Mouse (Mus musculus): ENCODE results near the gene Itga2. TPM values are rescaled to one million over a fixed set of nuclear protein-coding genes. Genes with fewer than 3 reads are reported as not detected.

The Itga2 gene
- 1 to 10 TPM; 1.3 TPM for total RNA-seq (2021)
- polyA plus RNA-seq (2012; rRNA removed) = 0.21 and 0.29 TPM in 2 replicates
- long read RNA-seq = 0 reads

GRCm38 (mm10) chr13:114931775-114932294 is at the start of gene Itga2:
TSS of gene Itga2 (minus strand) at chr13:114932100.
- intact Hi-C loops (cut with DNase I) = loop anchor here (1.0 to 5.0 kb wide), 2 partner anchors 40 to 101 kb away; no protein-coding TSS in a partner anchor
- no peak for TF ChIP-seq POLR2A (IDR thresholded peaks at IDR 0.05; ENCODE audit: insufficient read depth, low read depth, low read length)
- no peak for TF ChIP-seq EP300 (IDR thresholded peaks at IDR 0.05; ENCODE audit: insufficient read depth, low read depth, low read length)
- peak; percentile 80 for TF ChIP-seq CTCF (IDR thresholded peaks at IDR 0.05)
- 1% methylated on average over 28 of the region's 28 CpGs for WGBS
- peak; percentile 76 to 80 for DNase-seq
- Histone ChIP-seq H3K4me3 (peak within 1 kb of the TSS; percentile 54), H3K79me2 (replicated peaks; ENCODE audit: control insufficient read depth, insufficient read depth, low read length) (no peaks in the 10 kb centered on the region), H3K27ac (peak within 1 kb of the TSS; percentile 47; the same call in 1 of the 2 replicates), H3K36me3 (ENCODE audit: control insufficient read depth, insufficient read depth, low read length) (no peaks in the 10 kb centered on the region), H3K27me3 (ENCODE audit: control insufficient read depth, insufficient read depth, low read length) (no peaks in the 10 kb centered on the region), H3K4me1 (ENCODE audit: control insufficient read depth, insufficient read depth, low read length) (no peaks in the 10 kb centered on the region), H3K9ac (ENCODE audit: low read depth, low read length) (peak within 1 kb of the TSS; percentile 43)

- Histone ChIP-seq H3K4me1 (ENCODE audit: control insufficient read depth, insufficient read depth, low read length) (no peaks in the 10 kb centered on the region), H3K27me3 (ENCODE audit: control insufficient read depth, insufficient read depth, low read length) (no peaks in the 10 kb centered on the region), H3K79me2 (replicated peaks; ENCODE audit: control insufficient read depth, insufficient read depth, low read length) (no peaks in the 10 kb centered on the region), H3K36me3 (ENCODE audit: control insufficient read depth, insufficient read depth, low read length) (no peaks in the 10 kb centered on the region), H3K4me3 (no peak overlapping the region), H3K9ac (ENCODE audit: low read depth, low read length) (no peak overlapping the region), H3K27ac (no peak overlapping the region)
- TF ChIP-seq POLR2A (IDR thresholded peaks at IDR 0.05; ENCODE audit: insufficient read depth, low read depth, low read length) = no peak
- TF ChIP-seq CTCF (IDR thresholded peaks at IDR 0.05) = peak; percentile 62
- no peak for DNase-seq
- WGBS = 62% methylated on average over 10 of the region's 10 CpGs
- intact Hi-C loops (cut with DNase I) = loop anchor here (10.0 kb wide), 1 partner anchor 1734 kb away; no protein-coding TSS in a partner anchor
These were observed 49.0 kb upstream of the Itga2 start for GRCm38 (mm10) chr13:114980831-114981419.

- intact Hi-C loops (cut with DNase I) = no loop called here
- no peaks in the 10 kb centered on the region for H3K27me3 ChIP-seq (ENCODE audit: control insufficient read depth, insufficient read depth, low read length)
- WGBS = 65% methylated on average over 6 of the region's 6 CpGs
These were observed 42.7 kb upstream of the Itga2 start for GRCm38 (mm10) chr13:114974484-114975042.

GRCm38 (mm10) chr13:114971905-114972304 is 40.0 kb upstream of the Itga2 start:
- H3K27me3 ChIP-seq (ENCODE audit: control insufficient read depth, insufficient read depth, low read length) = no peaks in the 10 kb centered on the region
- H3K79me2 ChIP-seq (replicated peaks; ENCODE audit: control insufficient read depth, insufficient read depth, low read length) = no peaks in the 10 kb centered on the region
- H3K27ac ChIP-seq = no peak overlapping the region
- no peak overlapping the region for H3K4me3 ChIP-seq
- H3K4me1 ChIP-seq (ENCODE audit: control insufficient read depth, insufficient read depth, low read length) = no peaks in the 10 kb centered on the region
- no peak overlapping the region for H3K9ac ChIP-seq (ENCODE audit: low read depth, low read length)
- 97% methylated on average over 3 of the region's 3 CpGs for WGBS
- intact Hi-C loops (cut with DNase I) = no loop called here
- DNase-seq = no peak
- no peak for TF ChIP-seq EP300 (IDR thresholded peaks at IDR 0.05; ENCODE audit: insufficient read depth, low read depth, low read length)
- no peak for TF ChIP-seq POLR2A (IDR thresholded peaks at IDR 0.05; ENCODE audit: insufficient read depth, low read depth, low read length)
- no peak for TF ChIP-seq CTCF (IDR thresholded peaks at IDR 0.05)
- no peaks in the 10 kb centered on the region for H3K36me3 ChIP-seq (ENCODE audit: control insufficient read depth, insufficient read depth, low read length)

More at GRCm38 (mm10) chr13:114974484-114975042, 42.7 kb upstream of the Itga2 start:
- Histone ChIP-seq H3K9ac (ENCODE audit: low read depth, low read length) (no peak overlapping the region), H3K79me2 (replicated peaks; ENCODE audit: control insufficient read depth, insufficient read depth, low read length) (no peaks in the 10 kb centered on the region), H3K4me1 (ENCODE audit: control insufficient read depth, insufficient read depth, low read length) (no peaks in the 10 kb centered on the region), H3K36me3 (ENCODE audit: control insufficient read depth, insufficient read depth, low read length) (no peaks in the 10 kb centered on the region), H3K27ac (no peak overlapping the region), H3K4me3 (no peak overlapping the region)
- TF ChIP-seq CTCF (IDR thresholded peaks at IDR 0.05) (no peak), EP300 (IDR thresholded peaks at IDR 0.05; ENCODE audit: insufficient read depth, low read depth, low read length) (no peak), POLR2A (IDR thresholded peaks at IDR 0.05; ENCODE audit: insufficient read depth, low read depth, low read length) (no peak)
- no peak for DNase-seq

- Histone ChIP-seq H3K4me3 (no peak overlapping the region), H3K79me2 (replicated peaks; ENCODE audit: control insufficient read depth, insufficient read depth, low read length) (no peaks in the 10 kb centered on the region), H3K4me1 (ENCODE audit: control insufficient read depth, insufficient read depth, low read length) (no peaks in the 10 kb centered on the region; the same call in 1 of the 2 replicates), H3K27me3 (ENCODE audit: control insufficient read depth, insufficient read depth, low read length) (no peaks in the 10 kb centered on the region), H3K27ac (no peak overlapping the region), H3K36me3 (ENCODE audit: control insufficient read depth, insufficient read depth, low read length) (no peaks in the 10 kb centered on the region; the same call in 1 of the 2 replicates), H3K9ac (ENCODE audit: low read depth, low read length) (no peak overlapping the region)
- no peak for TF ChIP-seq POLR2A (IDR thresholded peaks at IDR 0.05; ENCODE audit: insufficient read depth, low read depth, low read length)
- peak; percentile 93 for TF ChIP-seq CTCF (IDR thresholded peaks at IDR 0.05)
- peak; percentile 85 for TF ChIP-seq EP300 (IDR thresholded peaks at IDR 0.05; ENCODE audit: insufficient read depth, low read depth, low read length)
- intact Hi-C loops (cut with DNase I) = loop anchor here (1.0 kb wide), 1 partner anchor 133 kb away; no protein-coding TSS in a partner anchor
- peak; percentile 67 to 83 for DNase-seq
- WGBS = 42% methylated on average over 2 of the region's 2 CpGs
These were observed 32.3 kb upstream of the Itga2 start for GRCm38 (mm10) chr13:114964233-114964632.

- TF ChIP-seq POLR2A (IDR thresholded peaks at IDR 0.05; ENCODE audit: insufficient read depth, low read depth, low read length) (no peak), EP300 (IDR thresholded peaks at IDR 0.05; ENCODE audit: insufficient read depth, low read depth, low read length) (no peak), CTCF (IDR thresholded peaks at IDR 0.05) (no peak)
- Histone ChIP-seq H3K36me3 (ENCODE audit: control insufficient read depth, insufficient read depth, low read length) (no peaks in the 10 kb centered on the region; the same call in 1 of the 2 replicates), H3K9ac (ENCODE audit: low read depth, low read length) (no peak overlapping the region), H3K27me3 (ENCODE audit: control insufficient read depth, insufficient read depth, low read length) (no peaks in the 10 kb centered on the region), H3K79me2 (replicated peaks; ENCODE audit: control insufficient read depth, insufficient read depth, low read length) (no peaks in the 10 kb centered on the region), H3K4me3 (no peak overlapping the region), H3K27ac (no peak overlapping the region), H3K4me1 (ENCODE audit: control insufficient read depth, insufficient read depth, low read length) (no peaks in the 10 kb centered on the region)
- intact Hi-C loops (cut with DNase I) = no loop called here
- no peak for DNase-seq
These were observed 22.6 kb upstream of the Itga2 start for GRCm38 (mm10) chr13:114954516-114954915.
